Mouse (Mus musculus) limb, embryonic 11.5 days (tissue): ENCODE measurements around the gene Selenoh. TPM values are rescaled to one million over a fixed set of nuclear protein-coding genes. Genes with fewer than 3 reads are reported as not detected.

ENCODE experiments used
- ATAC-seq: fragments of 200-750 bp; cut with Nextera tagmentation; 2 replicates; pipeline ENCODE4 v1.8.0; 2017; ENCODE audit warnings: low read depth; ENCODE audit not compliant: insufficient number of reproducible peaks, low FRiP score, low TSS enrichment
- DNase-seq: peaks from one replicate; pipeline ENCODE4 v3.0.0-alpha.2; 2015; ENCODE audit warnings: low spot score
- H3K27ac ChIP-seq: fragments of 300-500 bp; sonication (generic); replicated peaks from 2 replicates; pipeline ENCODE4 v1.5.1; 2014; ENCODE audit warnings: low read depth, mild to moderate bottlenecking, low read length
- H3K27me3 ChIP-seq: fragments of 300-500 bp; sonication (generic); 2 replicates; pipeline ENCODE4 v1.6.1; 2014; ENCODE audit warnings: mild to moderate bottlenecking, low read length, mixed read lengths; ENCODE audit not compliant: control insufficient read depth, insufficient read depth
- H3K36me3 ChIP-seq: fragments of 300-500 bp; sonication (generic); 2 replicates; pipeline ENCODE4 v1.6.1; 2014; ENCODE audit warnings: mild to moderate bottlenecking, low read length, moderate library complexity, mixed read lengths; ENCODE audit not compliant: control insufficient read depth, insufficient read depth
- H3K4me1 ChIP-seq: fragments of 300-500 bp; sonication (generic); 2 replicates; pipeline ENCODE4 v1.6.1; 2014; ENCODE audit warnings: low read length, mixed read lengths; ENCODE audit not compliant: control insufficient read depth, insufficient read depth
- H3K4me2 ChIP-seq: fragments of 300-500 bp; sonication (generic); 2 replicates; pipeline ENCODE4 v1.6.1; 2014; ENCODE audit warnings: low read depth, mild to moderate bottlenecking, moderate library complexity; ENCODE audit not compliant: severe bottlenecking
- H3K4me3 ChIP-seq: fragments of 300-500 bp; sonication (generic); 2 replicates; pipeline ENCODE4 v1.5.1; 2014; ENCODE audit warnings: low read depth, low read length
- H3K9ac ChIP-seq: fragments of 300-500 bp; sonication (generic); 2 replicates; pipeline ENCODE4 v1.6.1; 2014; ENCODE audit warnings: mild to moderate bottlenecking, low read length
- H3K9me3 ChIP-seq: fragments of 300-500 bp; sonication (generic); 2 replicates; pipeline ENCODE4 v1.6.1; 2016; ENCODE audit warnings: low read length; ENCODE audit not compliant: control insufficient read depth
- WGBS: fragments of 180-500 bp; shearing (Covaris S2); extraction: QIAGEN DNeasy Blood & Tissue Kit; methylation state at CpG from one replicate; pipeline ENCODE4 v1.1.7; 2014; 5-methylcytosine and 5-hydroxymethylcytosine counted together
- polyA plus RNA-seq: library from polyadenylated mRNA; unstranded; fragments of >200 nt; fragmentation: Nextera tagmentation; extraction: Ambion mirVana; gene quantifications from 2 replicates; pipeline ENCODE4 v1.2.1, GENCODE M21; 2014

Gene Selenoh
- 485 and 509 TPM in 2 replicates for polyA plus RNA-seq

- WGBS = under 1% methylated on average over 20 of the region's 20 CpGs
- Histone ChIP-seq H3K9me3 (no peaks in the 10 kb centered on the region), H3K36me3 (peaks cover 7% of the 10 kb centered on the region; the same call in 1 of the 2 replicates), H3K4me3 (peak within 1 kb of the TSS; percentile 89), H3K27me3 (no peaks in the 10 kb centered on the region), H3K4me2 (peak within 1 kb of the TSS; percentile 69), H3K9ac (peak within 1 kb of the TSS; percentile 95), H3K4me1 (peaks cover 5% of the 10 kb centered on the region), H3K27ac (peak within 1 kb of the TSS; percentile 94)
- ATAC-seq (peak; percentile 93), DNase-seq (peak; percentile 93)
These were observed at the start of gene Selenoh for GRCm38 (mm10) chr2:84670569-84670933. Gene Selenoh (minus strand): TSS chr2:84670770.

GRCm38 (mm10) chr2:84717357-84717756, 46.8 kb upstream of the Selenoh start:
- H3K9me3 ChIP-seq = no peaks in the 10 kb centered on the region
- H3K27ac ChIP-seq = no peak overlapping the region
- H3K4me2 ChIP-seq = no peak overlapping the region
- H3K4me1 ChIP-seq = 0 out of 2 replicates have a peak, but pooled peaks cover 3% of the 10 kb centered on the region
- ATAC-seq = no peak
- WGBS = 99% methylated on average over 4 of the region's 4 CpGs
- DNase-seq = no peak
- H3K36me3 ChIP-seq = peaks cover 3% of the 10 kb centered on the region; the same call in 1 of the 2 replicates
- H3K9ac ChIP-seq = no peak overlapping the region
- no peak overlapping the region for H3K4me3 ChIP-seq
- H3K27me3 ChIP-seq = no peaks in the 10 kb centered on the region

- ATAC-seq = no peak
- peaks cover 3% of the 10 kb centered on the region; the same call in 1 of the 2 replicates for H3K36me3 ChIP-seq
- H3K27ac ChIP-seq = no peak overlapping the region; the same call in 1 of the 2 replicates
- no peak for DNase-seq
- H3K4me3 ChIP-seq = peak overlapping the region; percentile 90
- H3K4me1 ChIP-seq = 0 out of 2 replicates have a peak, but pooled peaks cover 3% of the 10 kb centered on the region
- no peaks in the 10 kb centered on the region for H3K9me3 ChIP-seq
- no peaks in the 10 kb centered on the region for H3K27me3 ChIP-seq
- WGBS = 37% methylated on average over 9 of the region's 9 CpGs
- no peak overlapping the region; the same call in 1 of the 2 replicates for H3K9ac ChIP-seq
- H3K4me2 ChIP-seq = peak overlapping the region; percentile 60
These were observed 46.1 kb upstream of the Selenoh start for GRCm38 (mm10) chr2:84716423-84717355.

- no peaks in the 10 kb centered on the region for H3K36me3 ChIP-seq
- ATAC-seq = peak; percentile 96
- H3K9me3 ChIP-seq = no peaks in the 10 kb centered on the region
- no peak for DNase-seq
- H3K4me3 ChIP-seq = peak overlapping the region; percentile 90
- peak overlapping the region; percentile 60 for H3K4me2 ChIP-seq
- peak overlapping the region; percentile 96 for H3K27ac ChIP-seq
- 0 out of 2 replicates have a peak, but pooled peaks cover 3% of the 10 kb centered on the region for H3K4me1 ChIP-seq
- peak overlapping the region; percentile 86 for H3K9ac ChIP-seq
- no peaks in the 10 kb centered on the region for H3K27me3 ChIP-seq
- WGBS = under 1% methylated on average over 33 of the region's 33 CpGs
These were observed 45.2 kb upstream of the Selenoh start for GRCm38 (mm10) chr2:84715562-84716361.

- 0% methylated on average over 103 of the region's 107 CpGs for WGBS
- H3K27ac ChIP-seq = peak within 1 kb of the TSS; percentile 96
- H3K4me2 ChIP-seq = peak within 1 kb of the TSS; percentile 60
- H3K27me3 ChIP-seq = no peaks in the 10 kb centered on the region
- peak; percentile 98 for DNase-seq
- H3K4me1 ChIP-seq = 0 out of 2 replicates have a peak, but pooled peaks cover 3% of the 10 kb centered on the region
- H3K9ac ChIP-seq = peak within 1 kb of the TSS; percentile 86
- H3K36me3 ChIP-seq = 0 out of 2 replicates have a peak, but pooled peaks cover 2% of the 10 kb centered on the region
- H3K4me3 ChIP-seq = peak within 1 kb of the TSS; percentile 90
- peak; percentile 93 for ATAC-seq
- H3K9me3 ChIP-seq = no peaks in the 10 kb centered on the region
These were observed 44.4 kb upstream of the Selenoh start, which contains the start of gene Zdhhc5 for GRCm38 (mm10) chr2:84714811-84715561. Gene Zdhhc5 (minus strand): TSS chr2:84715180.

- Histone ChIP-seq H3K4me1 (0 out of 2 replicates have a peak, but pooled peaks cover 3% of the 10 kb centered on the region), H3K27ac (peak overlapping the region; percentile 96), H3K4me2 (peak overlapping the region; percentile 53), H3K36me3 (peaks cover 2% of the 10 kb centered on the region; the same call in 1 of the 2 replicates), H3K9ac (peak overlapping the region; percentile 86), H3K9me3 (no peaks in the 10 kb centered on the region), H3K27me3 (no peaks in the 10 kb centered on the region), H3K4me3 (peak overlapping the region; percentile 90)
- ATAC-seq = peak; percentile 19
- WGBS = 3% methylated on average over 24 of the region's 26 CpGs
- DNase-seq = no peak
These were observed 43.8 kb upstream of the Selenoh start for GRCm38 (mm10) chr2:84714422-84714810.

DNA sequence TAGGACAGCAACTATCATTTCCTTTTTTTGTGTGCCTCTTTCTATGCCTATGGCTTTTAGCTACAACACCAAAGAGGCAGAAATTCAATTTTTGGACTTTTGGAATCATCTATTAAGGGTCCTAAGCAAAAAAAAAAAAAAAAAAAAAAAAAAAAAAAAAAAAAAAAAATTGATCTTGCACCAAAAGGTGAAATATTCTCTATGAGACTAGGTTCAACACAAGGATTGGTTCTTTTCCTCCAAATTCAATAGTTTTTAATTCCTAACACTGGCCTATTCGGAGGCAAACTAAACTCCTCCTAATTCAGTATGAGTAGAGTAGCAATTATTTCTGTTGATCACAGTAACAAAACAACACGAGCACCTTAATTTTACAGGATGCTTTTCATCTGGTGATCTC, 41.3 kb upstream of the Selenoh start:
- H3K4me2 ChIP-seq = no peak overlapping the region
- ATAC-seq (no peak), DNase-seq (no peak)
- H3K27ac ChIP-seq = no peak overlapping the region
- 0 out of 2 replicates have a peak, but pooled peaks cover 3% of the 10 kb centered on the region for H3K4me1 ChIP-seq
- 88% methylated on average over 2 of the region's 2 CpGs for WGBS
- H3K27me3 ChIP-seq = no peaks in the 10 kb centered on the region
- peaks cover 5% of the 10 kb centered on the region; the same call in 1 of the 2 replicates for H3K36me3 ChIP-seq
- H3K9me3 ChIP-seq = no peaks in the 10 kb centered on the region
- H3K4me3 ChIP-seq = no peak overlapping the region
- H3K9ac ChIP-seq = no peak overlapping the region
